Mouse (Mus musculus): ENCODE measurements around the gene Lemd2.
A peak's percentile ranks its signal among the peaks of the same experiment; 100 is the strongest.

The Lemd2 gene

GRCm38 (mm10) chr17:27227258-27227657 lies 23.0 kb upstream of the Lemd2 start:
- no peak for DNase-seq

DNA sequence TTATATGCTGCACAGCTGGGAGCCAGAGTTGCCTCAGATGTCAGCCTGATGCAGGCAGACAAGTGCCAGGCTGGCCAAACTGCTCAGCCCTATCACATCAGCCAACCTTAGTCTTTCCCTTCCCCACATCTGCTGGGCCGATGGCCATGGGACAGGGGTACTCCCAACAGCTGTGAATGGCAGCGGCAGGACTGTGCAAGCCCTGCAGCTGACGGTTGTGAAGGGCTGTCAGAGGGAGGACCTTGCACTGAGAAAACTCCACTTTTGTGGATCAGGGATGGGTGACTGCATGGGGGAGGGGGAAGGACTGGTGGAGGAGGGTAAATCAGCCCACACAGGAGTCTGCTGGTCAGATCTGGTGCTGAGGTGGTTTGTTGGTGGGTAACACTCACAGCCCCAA lies 22.4 kb upstream of the Lemd2 start:
- DNase-seq = no peak

- no peak for DNase-seq
Observed at GRCm38 (mm10) chr17:27225801-27226200, 21.5 kb upstream of the Lemd2 start.

GRCm38 (mm10) chr17:27223821-27224220 lies 19.6 kb upstream of the Lemd2 start:
- DNase-seq = no peak

- DNase-seq = no peak
Observed at GRCm38 (mm10) chr17:27221562-27221961, 17.3 kb upstream of the Lemd2 start.

DNA sequence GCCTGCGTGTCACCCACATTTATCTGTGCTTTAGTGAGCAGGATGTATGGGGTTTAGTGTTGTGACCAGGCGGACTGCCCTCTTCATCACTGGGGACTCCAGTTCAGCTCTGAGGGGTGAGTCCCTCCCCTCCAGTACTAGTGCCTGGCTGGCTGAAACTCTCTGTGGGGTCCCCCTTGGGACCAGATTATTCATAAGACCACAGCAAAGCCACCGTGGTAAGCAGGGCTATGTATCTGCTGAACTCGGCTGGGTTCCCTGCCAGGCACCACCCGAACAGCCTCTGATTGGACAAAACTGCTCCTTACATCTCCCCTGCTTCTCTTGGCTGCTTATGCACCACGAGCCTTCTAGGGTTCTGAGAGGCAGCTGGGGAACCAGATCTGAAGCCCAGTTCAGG lies 14.6 kb upstream of the Lemd2 start:
- DNase-seq = no peak

- DNase-seq = no peak
Observed at GRCm38 (mm10) chr17:27218364-27218763, 14.1 kb upstream of the Lemd2 start.

- peak; percentile 93 to 95 for DNase-seq
Observed at GRCm38 (mm10) chr17:27212768-27213525, 8.7 kb upstream of the Lemd2 start.

DNA sequence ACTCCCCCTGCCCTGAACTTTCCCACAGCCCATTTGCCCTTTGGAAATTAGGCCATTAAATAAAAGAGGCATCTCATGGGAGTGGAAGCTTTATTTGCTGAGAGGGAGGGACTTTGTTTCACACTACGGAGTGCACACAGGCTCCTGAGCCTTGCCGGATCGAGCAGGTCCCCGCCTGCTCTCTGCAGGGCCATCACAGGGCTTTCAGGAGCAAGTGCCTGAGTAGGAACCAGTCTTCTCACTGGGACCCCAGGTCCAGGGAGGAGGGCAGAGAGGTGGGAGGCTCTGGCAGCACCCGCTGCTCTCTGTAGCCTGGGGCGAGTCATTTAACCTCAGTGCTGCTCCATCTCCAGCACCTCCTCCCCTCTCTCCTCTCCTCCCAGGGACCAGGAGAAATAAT lies 7.7 kb upstream of the Lemd2 start:
- peak; percentile 50 to 82 for DNase-seq

- DNase-seq = peak; percentile 64 to 77
Observed at GRCm38 (mm10) chr17:27207113-27207707, 2.9 kb upstream of the Lemd2 start.

GRCm38 (mm10) chr17:27203358-27204074 lies 753 bp downstream of the Lemd2 start:
- DNase-seq = peak in 1 of 2 experiments; percentile 66

DNA sequence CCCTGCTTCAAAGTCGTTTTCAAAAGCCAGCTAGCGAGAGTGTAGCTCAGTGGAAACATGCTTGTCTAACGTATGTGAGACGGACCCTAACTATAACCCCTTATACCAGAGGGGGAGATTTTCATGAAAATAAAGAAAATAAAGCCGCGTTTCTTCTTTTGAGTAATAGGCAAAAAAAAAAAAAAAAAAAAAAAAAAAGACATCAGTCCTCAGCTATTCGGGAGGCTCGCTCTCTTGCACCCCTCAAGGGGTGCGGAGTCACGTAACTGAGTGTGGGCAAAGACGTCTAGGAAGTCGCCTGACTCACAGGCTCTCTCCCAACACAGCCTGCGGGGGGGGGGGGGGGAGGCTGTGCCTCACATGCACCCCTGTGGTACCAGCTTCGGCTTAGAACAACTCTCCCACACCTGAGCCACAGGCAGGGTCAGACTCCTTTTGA lies 1.3 kb downstream of the Lemd2 start:
- DNase-seq = no peak

- DNase-seq = no peak
Observed at GRCm38 (mm10) chr17:27201981-27202380, 2.3 kb downstream of the Lemd2 start.

DNA sequence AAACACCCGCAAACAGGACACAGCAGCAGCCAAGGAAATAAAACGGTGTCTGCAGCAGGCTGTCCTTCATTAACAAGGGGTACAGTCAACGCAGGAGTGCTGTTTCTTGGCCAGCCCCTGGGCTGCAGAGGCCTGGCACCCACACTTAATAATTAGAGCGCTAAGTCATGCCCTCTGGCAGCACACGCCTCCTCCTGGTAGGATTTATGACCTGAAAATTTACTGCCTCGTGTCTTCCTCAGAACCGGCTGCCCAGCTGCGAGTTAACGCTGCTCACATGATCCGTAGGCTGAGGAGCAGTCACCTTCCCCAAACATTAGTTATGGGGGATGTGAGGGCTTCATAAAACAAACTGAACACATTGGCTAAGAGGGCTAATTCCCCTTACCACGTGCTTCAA lies 3.5 kb downstream of the Lemd2 start:
- peak; percentile 33 to 65 for DNase-seq

DNA sequence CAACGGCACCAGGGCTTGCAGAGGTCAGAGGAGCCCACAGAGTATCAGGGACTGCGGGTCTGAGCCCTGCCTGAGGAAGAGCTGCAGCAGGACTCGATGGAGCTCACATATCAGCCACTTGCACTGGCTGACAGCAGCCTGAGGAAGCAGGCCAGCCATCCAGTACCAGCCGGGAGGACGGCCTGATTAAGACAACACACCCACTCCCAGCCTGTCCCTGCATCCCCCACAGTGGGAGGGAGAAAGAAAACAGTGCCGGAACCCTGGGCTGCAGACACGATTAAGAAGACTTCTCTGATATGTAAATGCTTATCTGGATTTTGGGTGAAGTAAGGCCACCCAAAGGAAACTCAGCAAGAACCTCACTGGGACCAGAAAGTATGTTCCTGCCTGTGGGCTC lies 4.4 kb downstream of the Lemd2 start:
- DNase-seq = no peak

DNA sequence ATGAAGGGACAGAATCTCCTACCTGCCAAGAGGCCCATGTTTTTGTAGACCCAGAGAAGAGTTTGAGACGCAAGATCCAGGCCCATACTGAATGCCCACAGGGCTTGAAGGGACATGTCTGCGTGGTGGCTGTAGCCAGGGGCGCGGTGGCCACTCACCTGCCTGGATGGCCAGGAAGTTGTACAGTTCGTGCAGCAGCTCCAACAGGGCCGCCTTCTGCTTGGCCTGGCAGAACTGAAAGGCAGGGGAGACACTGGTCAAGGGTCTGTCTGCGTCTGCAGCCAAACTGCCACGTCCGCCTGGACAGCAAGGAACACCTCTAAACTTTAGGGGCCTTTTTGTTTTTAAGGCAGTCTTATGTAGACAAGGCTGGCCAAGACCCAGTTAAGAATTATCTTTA lies 5.1 kb downstream of the Lemd2 start:
- DNase-seq = no peak

DNA sequence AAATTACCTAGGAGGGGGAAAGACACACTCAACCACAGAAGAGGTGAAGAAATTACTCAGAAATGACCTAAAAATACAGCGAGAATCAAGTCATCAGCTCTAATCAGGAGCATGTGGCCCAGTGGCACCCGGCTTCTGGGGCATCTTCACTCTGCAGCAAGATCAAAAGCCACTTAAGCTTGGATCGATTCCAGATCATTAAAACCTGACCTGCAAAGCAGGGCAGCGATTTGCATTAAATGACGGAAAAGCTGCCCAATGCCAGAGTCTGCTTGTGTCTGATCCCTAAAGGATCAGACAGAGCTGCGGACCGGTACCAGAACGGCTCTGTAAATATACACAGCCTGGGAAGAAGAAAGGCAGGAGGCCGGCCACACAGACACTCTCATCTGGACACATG lies 8.1 kb downstream of the Lemd2 start:
- no peak for DNase-seq

- DNase-seq = no peak
Observed at GRCm38 (mm10) chr17:27194258-27195185, 9.7 kb downstream of the Lemd2 start.

DNA sequence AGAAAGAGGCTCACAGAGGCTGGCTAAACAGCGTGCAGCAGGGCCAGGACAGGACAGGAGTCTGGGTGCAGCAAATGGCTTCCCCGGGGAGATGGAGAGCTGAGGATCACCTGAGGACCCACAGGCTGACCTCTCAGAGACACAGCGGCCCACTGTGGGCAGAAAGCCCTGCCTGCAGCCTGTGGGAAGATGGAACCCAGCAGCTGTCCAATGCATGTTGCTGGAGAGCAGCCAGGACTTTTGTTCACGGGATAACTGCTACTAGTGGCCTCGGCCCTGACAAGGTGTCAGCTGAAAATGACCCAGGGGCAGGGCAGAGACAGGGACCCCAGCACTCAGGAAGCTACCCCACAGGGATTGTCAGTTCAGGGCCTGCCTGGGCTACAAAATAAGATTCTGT lies 12.5 kb downstream of the Lemd2 start:
- no peak for DNase-seq

DNA sequence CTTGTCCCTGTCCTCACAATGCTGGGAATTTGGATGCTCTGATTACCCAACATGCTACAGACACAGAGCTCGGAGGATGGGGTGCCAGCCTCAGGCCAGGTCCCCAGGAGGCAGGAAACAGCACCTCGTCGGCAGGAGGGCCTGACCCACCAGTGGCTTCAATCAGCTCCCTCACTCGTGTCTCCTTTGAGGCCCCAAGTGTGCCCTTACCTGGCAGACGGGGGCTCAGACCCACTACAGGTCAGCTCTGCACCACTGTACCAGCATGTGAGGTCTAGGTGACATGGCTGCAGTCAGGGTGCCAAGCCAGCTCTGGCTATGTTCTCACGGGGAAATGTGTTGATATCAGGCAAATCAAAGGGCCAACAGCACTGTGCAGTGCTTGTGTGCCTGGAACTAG lies 13.1 kb downstream of the Lemd2 start:
- no peak for DNase-seq

DNA sequence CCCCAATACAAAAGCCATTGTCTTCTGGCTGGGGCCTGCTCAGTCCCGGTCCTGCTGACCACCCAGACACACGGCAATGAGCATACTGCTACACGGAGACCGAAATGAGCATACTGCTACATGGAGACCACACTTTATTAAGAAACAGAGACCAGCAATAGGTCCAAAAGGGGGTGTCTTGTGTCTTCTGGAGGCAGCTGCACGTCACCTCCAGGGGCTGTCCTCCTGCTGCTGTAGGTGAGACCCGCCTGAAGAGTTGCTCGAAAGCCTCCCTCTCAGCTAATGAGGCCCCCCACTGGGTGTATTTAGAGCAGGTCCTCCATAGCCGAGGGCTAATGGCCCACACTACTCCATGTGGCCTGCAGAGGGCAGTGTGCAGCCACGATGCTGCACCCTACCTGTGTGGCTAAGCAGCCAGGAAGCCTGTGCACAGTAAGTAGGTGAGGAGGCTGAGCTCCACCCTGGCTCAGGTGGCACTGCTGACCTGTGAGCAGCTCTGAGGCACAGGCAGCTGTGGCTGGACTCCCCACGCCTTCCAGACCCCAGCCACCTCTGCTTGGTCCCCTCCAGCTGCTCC lies 14.5 kb downstream of the Lemd2 start:
- peak; percentile 68 to 78 for DNase-seq

GRCm38 (mm10) chr17:27188883-27189282 lies 15.4 kb downstream of the Lemd2 start:
- DNase-seq = no peak
